Mouse (Mus musculus): ENCODE results near the gene Prap1.

DNA sequence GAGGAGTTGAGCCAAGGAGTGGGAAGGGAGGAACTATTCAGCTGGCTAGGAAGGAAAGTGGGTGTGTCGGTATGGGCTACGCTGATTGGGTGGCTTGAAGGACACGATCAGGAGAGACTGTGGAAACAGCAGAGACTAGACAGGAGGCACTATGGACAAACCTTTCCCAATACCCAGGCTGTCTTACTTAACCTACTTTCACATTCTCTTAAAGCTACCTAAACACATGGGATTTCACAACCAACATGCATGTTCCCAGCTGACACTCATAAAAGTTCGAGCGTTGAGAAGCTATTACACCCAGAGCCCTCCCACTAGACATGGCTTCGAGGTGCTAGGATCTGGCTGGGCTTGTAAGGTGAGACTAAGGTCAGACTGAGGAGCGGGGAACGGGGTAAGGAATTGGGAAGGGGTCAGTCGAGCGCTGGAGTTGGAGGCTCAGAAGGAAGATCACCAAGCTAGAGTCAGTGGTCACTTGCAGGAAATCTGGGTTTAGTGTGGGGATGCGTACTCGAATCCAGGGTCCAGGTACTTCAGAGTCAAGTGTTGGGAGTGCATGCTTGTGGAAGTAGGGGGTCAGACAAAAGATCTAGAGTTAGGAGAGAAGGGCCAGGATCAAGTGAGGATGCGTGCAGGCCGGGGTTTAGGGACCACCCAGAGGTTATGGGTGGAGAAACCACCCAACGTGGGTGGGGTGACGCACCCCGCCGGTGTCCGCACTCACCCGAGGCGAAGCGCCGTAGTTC lies 22.6 kb downstream of the Prap1 start, which contains the start of gene Paox:
- TF ChIP-seq CTCF (IDR thresholded peaks at IDR 0.05; ENCODE audit: control insufficient read depth, insufficient read depth, insufficient read length) = no peak
- TF ChIP-seq CEBPB (IDR thresholded peaks at IDR 0.05; ENCODE audit: low read depth) = no peak
- TF ChIP-seq USF1 (IDR thresholded peaks at IDR 0.05; ENCODE audit: low read depth) = no peak

Measured in C2C12 (cell line).